Mouse (Mus musculus): ENCODE data around the gene Agfg2.

DNA sequence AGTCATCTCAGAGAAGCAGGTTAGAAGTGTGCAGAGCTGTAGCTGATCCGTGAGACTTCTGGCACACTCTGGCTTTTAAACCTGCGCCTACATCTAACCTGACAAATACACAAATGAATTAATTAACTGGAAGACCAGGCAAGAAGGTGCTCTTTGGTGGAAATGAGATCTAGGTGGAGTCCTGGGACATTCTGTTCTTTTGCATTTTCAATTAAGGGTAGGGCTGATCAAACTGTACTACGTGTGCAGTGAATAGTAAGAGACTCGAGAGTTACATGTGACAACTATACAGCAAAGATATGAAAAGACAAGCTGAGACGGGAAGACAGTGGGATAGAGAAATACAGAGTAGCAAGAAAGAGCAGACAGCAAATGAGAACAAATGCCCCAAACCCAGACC, 28.9 kb upstream of the Agfg2 start:
- TF ChIP-seq CTCF (IDR thresholded peaks at IDR 0.05; ENCODE audit: extremely low read depth, insufficient read length, insufficient replicate concordance, low read depth, low read length) (no peak), POLR2A (IDR thresholded peaks at IDR 0.05; ENCODE audit: low read depth, low read length) (no peak)
